Mouse (Mus musculus) retina, embryonic 14.5 days (tissue): ENCODE data around the gene Gm45062.

Source experiments
- DNase-seq: peaks from one replicate; pipeline ENCODE4 v3.0.0-alpha.2; 2015; ENCODE audit warnings: low spot score

The Gm45062 gene

GRCm38 (mm10) chr6:8474316-8474715 lies 215.1 kb downstream of the Gm45062 start:
- DNase-seq = no peak

GRCm38 (mm10) chr6:8474820-8475219 lies 215.6 kb downstream of the Gm45062 start:
- DNase-seq = no peak

GRCm38 (mm10) chr6:8479176-8479575 lies 219.9 kb downstream of the Gm45062 start:
- no peak for DNase-seq

- no peak for DNase-seq
Measured at GRCm38 (mm10) chr6:8484437-8485275, 225.4 kb downstream of the Gm45062 start.

GRCm38 (mm10) chr6:8485414-8486175 lies 226.3 kb downstream of the Gm45062 start:
- DNase-seq = peak; percentile 41

GRCm38 (mm10) chr6:8486391-8487043 lies 227.3 kb downstream of the Gm45062 start:
- no peak for DNase-seq

- no peak for DNase-seq
Measured at GRCm38 (mm10) chr6:8487044-8487853, 228.0 kb downstream of the Gm45062 start.

GRCm38 (mm10) chr6:8488249-8488648 lies 229.0 kb downstream of the Gm45062 start:
- DNase-seq = no peak

GRCm38 (mm10) chr6:8489266-8489665 lies 230.0 kb downstream of the Gm45062 start:
- no peak for DNase-seq

GRCm38 (mm10) chr6:8489938-8490585 lies 230.8 kb downstream of the Gm45062 start:
- DNase-seq = no peak

- no peak for DNase-seq
Measured at GRCm38 (mm10) chr6:8492248-8492647, 233.0 kb downstream of the Gm45062 start.

GRCm38 (mm10) chr6:8495109-8495826 lies 236.0 kb downstream of the Gm45062 start:
- DNase-seq = no peak

GRCm38 (mm10) chr6:8495827-8496222 lies 236.6 kb downstream of the Gm45062 start:
- DNase-seq = no peak

GRCm38 (mm10) chr6:8497234-8497867 lies 238.1 kb downstream of the Gm45062 start:
- no peak for DNase-seq

GRCm38 (mm10) chr6:8497868-8498257 lies 238.6 kb downstream of the Gm45062 start:
- DNase-seq = no peak

GRCm38 (mm10) chr6:8498961-8499360 lies 239.7 kb downstream of the Gm45062 start:
- no peak for DNase-seq

- DNase-seq = no peak
Measured at GRCm38 (mm10) chr6:8503953-8504352, 244.7 kb downstream of the Gm45062 start.

GRCm38 (mm10) chr6:8504521-8505228 lies 245.4 kb downstream of the Gm45062 start:
- DNase-seq = no peak

- no peak for DNase-seq
Measured at GRCm38 (mm10) chr6:8506631-8507030, 247.4 kb downstream of the Gm45062 start.
